Mouse (Mus musculus) ES-E14 (cell line): ENCODE data around the gene Tmc2. TPM values are rescaled to one million over a fixed set of nuclear protein-coding genes. Genes with fewer than 3 reads are reported as not detected.

Experiments
- DNase-seq: peaks from one replicate; pipeline ENCODE4 v3.0.0-alpha.2; 2013; ENCODE audit warnings: low read depth, low spot score
- H3K27ac ChIP-seq: 2 replicates; pipeline ENCODE4 v1.5.1; 2012; ENCODE audit warnings: low read depth, mild to moderate bottlenecking, low read length, moderate library complexity, mixed read lengths; ENCODE audit not compliant: poor library complexity, insufficient read depth, severe bottlenecking
- H3K36me3 ChIP-seq: 2 replicates; pipeline ENCODE4 v1.6.1; 2012; ENCODE audit warnings: mild to moderate bottlenecking, low read length, moderate library complexity, mixed read lengths; ENCODE audit not compliant: control insufficient read depth, poor library complexity, insufficient read depth, severe bottlenecking
- H3K4me1 ChIP-seq, 2 experiments: fragments of 150-350 bp in 1 of 2; sonication (generic) in 1 of 2; 2 replicates each; pipeline ENCODE4 v1.6.1; 2012; ENCODE audit warnings: low read length in 2 of 2, mild to moderate bottlenecking in 1 of 2, mixed read lengths in 1 of 2; ENCODE audit not compliant: control insufficient read depth in 2 of 2, insufficient read depth in 2 of 2, poor library complexity in 1 of 2
- H3K4me3 ChIP-seq, 2 experiments: fragments of 150-350 bp in 1 of 2; sonication (generic) in 1 of 2; 2 replicates each; pipeline ENCODE4 v1.5.1; 2012; ENCODE audit warnings: low read length in 2 of 2, low read depth in 1 of 2, mild to moderate bottlenecking in 1 of 2, mixed read lengths in 1 of 2; ENCODE audit not compliant: insufficient read depth in 1 of 2, poor library complexity in 1 of 2, severe bottlenecking in 1 of 2
- H3K9ac ChIP-seq: 2 replicates; pipeline ENCODE4 v1.6.1; 2012; ENCODE audit warnings: low read depth, mild to moderate bottlenecking, low read length, mixed read lengths; ENCODE audit not compliant: poor library complexity, insufficient read depth, severe bottlenecking
- H3K9me3 ChIP-seq: fragments of 150-350 bp; sonication (generic); 2 replicates; pipeline ENCODE4 v1.6.1; 2012; ENCODE audit warnings: low read depth, mild to moderate bottlenecking, low read length; ENCODE audit not compliant: control insufficient read depth, insufficient read depth
- CHD2 ChIP-seq: IDR thresholded peaks from 2 replicates; pipeline ENCODE4 v1.6.1; 2014; ENCODE audit warnings: mild to moderate bottlenecking, low read depth, low read length, inconsistent platforms
- HCFC1 ChIP-seq: IDR thresholded peaks from 2 replicates; pipeline ENCODE4 v1.6.1; 2012; ENCODE audit warnings: low read length, inconsistent platforms, borderline replicate concordance; ENCODE audit not compliant: insufficient read depth
- MAFK ChIP-seq: IDR thresholded peaks from 2 replicates; pipeline ENCODE4 v1.6.1; 2014; ENCODE audit warnings: mild to moderate bottlenecking, low read depth, low read length, inconsistent platforms; ENCODE audit not compliant: insufficient read depth
- ZC3H11A ChIP-seq: IDR thresholded peaks from 2 replicates; pipeline ENCODE4 v1.6.1; 2012; ENCODE audit warnings: low read depth, mild to moderate bottlenecking, inconsistent platforms, low read length, borderline replicate concordance
- ZNF384 ChIP-seq: IDR thresholded peaks from 2 replicates; pipeline ENCODE4 v1.6.1; 2012; ENCODE audit warnings: low read depth, low read length, inconsistent platforms
- in situ Hi-C, 2 experiments: fragments of 600-800 bp; cut with MboI; formaldehyde crosslinking; loops; one replicate each; pipeline ENCODE4 v1.15.1; 2025; ENCODE audit warnings: low sequenced_read_pairs in 2 of 2, inconsistent platforms in 1 of 2; ENCODE audit not compliant: unreplicated experiment in 2 of 2
- total RNA-seq: library from RNA; depleted of rRNA; stranded (reverse); fragments of 300-350 nt; gene quantifications from 2 replicates; pipeline ENCODE4 v1.2.3, GENCODE M21; 2012; rRNA removed

Gene Tmc2
- total RNA-seq, 1 experiment = 0.09 TPM

DNA sequence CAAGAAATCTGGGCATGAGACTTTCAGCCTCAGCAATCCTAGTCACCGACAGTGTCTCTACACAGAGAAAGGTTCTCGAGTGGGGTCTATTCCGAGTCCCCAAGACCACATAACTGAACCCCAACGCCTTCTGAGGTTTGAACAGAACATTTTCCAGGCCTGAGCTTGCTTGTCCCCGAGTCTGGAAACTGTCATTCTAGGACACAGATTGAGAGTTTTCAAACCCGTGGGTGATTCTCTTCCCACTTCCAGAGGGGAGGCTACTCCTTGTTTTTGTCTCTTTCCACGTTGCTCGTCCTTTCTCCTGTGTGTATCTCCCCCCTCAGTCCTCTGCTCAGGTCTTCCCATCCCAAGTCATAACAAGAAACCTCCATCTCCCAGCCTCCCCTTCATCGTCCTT is 102.6 kb downstream of the Tmc2 start:
- in situ Hi-C loops = no loop called here
- no peak for DNase-seq
- TF ChIP-seq HCFC1 (no peak), CHD2 (no peak), MAFK (no peak), ZNF384 (no peak), ZC3H11A (no peak)
- Histone ChIP-seq H3K9ac (no peak overlapping the region), H3K36me3 (no peaks in the 10 kb centered on the region), H3K27ac (no peak overlapping the region), H3K4me1 (peaks cover 0 to 5% of the 10 kb centered on the region in 2 experiments; a peak in 1 of 4 replicates), H3K4me3 (no peak overlapping the region), H3K9me3 (no peaks in the 10 kb centered on the region)

- no peaks in the 10 kb centered on the region for H3K9me3 ChIP-seq
- DNase-seq = no peak
- H3K4me1 ChIP-seq = no peaks in the 10 kb centered on the region
- H3K36me3 ChIP-seq = no peaks in the 10 kb centered on the region
- no peak overlapping the region for H3K27ac ChIP-seq
- in situ Hi-C loops = no loop called here
- TF ChIP-seq ZNF384 (no peak), HCFC1 (no peak), MAFK (no peak), ZC3H11A (no peak), CHD2 (no peak)
- H3K4me3 ChIP-seq = no peak overlapping the region
- no peak overlapping the region for H3K9ac ChIP-seq
Observed at GRCm38 (mm10) chr2:130303014-130303413, 108.0 kb downstream of the Tmc2 start.

Other genes with a start within 250 kb of the Tmc2 start
- gene Tgm3, start 182.8 kb upstream of the Tmc2 start, total RNA-seq = 2.4 and 3.1 TPM in 2 replicates
- not detected in 2 replicates for gene Tgm6, start 82.8 kb upstream of the Tmc2 start, total RNA-seq
- 278 and 339 TPM in 2 replicates for gene Snrpb, start 15.8 kb upstream of the Tmc2 start, total RNA-seq
- 1,148 and 1,555 TPM in 2 replicates for gene Nop56, start 79.2 kb downstream of the Tmc2 start, total RNA-seq
- 100 and 129 TPM in 2 replicates for gene Idh3b, start 89.4 kb downstream of the Tmc2 start, total RNA-seq
- 0.58 and 0.62 TPM in 2 replicates for gene Ebf4, start 100.0 kb downstream of the Tmc2 start, total RNA-seq
- 52.2 and 61.2 TPM in 2 replicates for gene Cpxm1, start 202.4 kb downstream of the Tmc2 start, total RNA-seq
- gene Gm28372, start 210.0 kb downstream of the Tmc2 start, total RNA-seq = not detected in 2 replicates
- gene 1700020A23Rik, start 210.1 kb downstream of the Tmc2 start, total RNA-seq = not detected in 2 replicates
- gene Tmem239, start 211.3 kb downstream of the Tmc2 start, total RNA-seq = not detected in 2 replicates
- gene Vps16, start 229.1 kb downstream of the Tmc2 start, total RNA-seq = 111 and 164 TPM in 2 replicates
- 13.1 and 14.4 TPM in 2 replicates for gene Pced1a, start 229.5 kb downstream of the Tmc2 start, total RNA-seq